Mouse (Mus musculus) cerebellum, adult 11 months (tissue): ENCODE measurements around the gene Cpz.

ENCODE experiments used
- DNase-seq: peaks from one replicate; pipeline ENCODE4 v3.0.0; 2022

Cpz gene

GRCm38 (mm10) chr5:35524381-35524780 is 1.1 kb downstream of the Cpz start:
- no peak for DNase-seq

DNA sequence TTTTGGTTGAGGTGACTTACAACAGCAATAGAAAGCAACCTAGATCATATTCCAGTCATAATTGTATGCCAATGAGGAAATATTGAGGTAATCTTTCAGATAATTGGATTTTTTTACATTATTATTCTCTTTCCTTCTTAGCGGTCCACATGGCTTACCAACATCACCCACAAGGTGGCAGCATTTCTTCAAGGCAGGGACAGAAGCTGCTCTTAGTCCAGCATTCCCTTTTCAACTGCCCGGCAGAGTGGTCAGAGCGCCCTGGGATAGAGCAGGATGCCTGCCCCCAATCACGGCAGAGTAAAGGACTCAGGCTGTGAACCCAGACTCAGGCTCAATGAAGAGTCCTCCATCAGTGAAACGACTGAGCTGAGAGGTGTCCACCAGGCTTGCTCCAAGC is 1.8 kb downstream of the Cpz start:
- DNase-seq: peak; percentile 53

DNA sequence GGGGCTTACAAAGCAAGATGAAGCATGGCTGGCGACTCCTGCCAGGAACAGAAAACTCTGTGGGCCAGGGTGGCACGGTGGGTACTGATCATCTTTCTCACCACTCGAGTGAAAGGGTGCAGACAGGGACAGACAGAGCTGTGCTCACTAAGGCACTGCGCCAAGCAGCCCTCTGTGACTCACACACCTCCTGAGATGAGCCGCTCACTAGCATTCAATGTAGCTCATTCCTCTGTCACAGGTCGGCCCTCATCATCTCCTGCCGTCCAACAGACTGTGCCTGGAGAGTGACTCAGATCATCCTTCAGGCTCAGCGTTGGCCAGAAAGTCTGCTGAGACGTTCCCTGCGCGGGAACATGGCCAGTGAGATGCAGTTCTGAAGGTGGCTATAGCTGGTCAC is 8.7 kb downstream of the Cpz start:
- DNase-seq: no peak

DNA sequence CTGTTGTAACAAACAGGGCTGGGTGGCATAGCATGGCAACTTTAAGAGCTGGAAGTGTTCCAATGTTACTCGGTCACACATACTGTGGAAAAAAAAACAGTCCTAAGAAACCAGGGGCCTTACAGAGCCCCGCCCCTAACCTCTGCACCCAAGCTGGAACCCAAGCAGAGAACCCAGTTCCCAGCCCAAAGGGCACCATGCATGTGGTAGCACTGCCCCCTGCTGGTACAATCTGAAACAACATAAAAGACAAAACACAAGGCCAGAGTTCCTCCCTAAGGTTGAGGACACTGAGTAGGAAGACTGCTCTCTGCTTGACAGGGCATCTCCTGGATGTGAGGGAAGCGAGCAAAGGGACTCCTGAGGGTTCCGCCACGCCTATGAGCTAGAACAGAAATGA is 14.9 kb downstream of the Cpz start:
- peak; percentile 27 for DNase-seq

DNA sequence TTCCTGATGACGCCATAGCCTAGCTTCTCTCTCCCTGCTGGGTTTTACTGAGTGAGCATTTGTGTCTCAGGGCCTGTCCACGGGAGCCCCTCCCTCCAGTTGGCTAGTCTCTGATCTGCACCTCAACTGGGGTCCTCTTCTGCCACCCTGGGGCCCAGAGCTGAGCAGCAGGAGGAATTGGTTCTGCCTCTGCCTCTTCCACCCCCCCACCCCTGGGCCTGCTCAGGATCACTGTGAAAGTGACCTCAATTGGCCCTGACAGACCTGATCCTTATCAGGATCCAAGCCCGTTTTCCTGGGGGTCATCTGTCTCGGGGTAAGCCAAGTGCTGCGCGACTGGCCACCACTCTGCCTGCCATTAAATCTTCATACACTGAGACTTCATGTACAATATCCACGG is 20.5 kb downstream of the Cpz start:
- DNase-seq: no peak

GRCm38 (mm10) chr5:35497344-35497743 is 28.2 kb downstream of the Cpz start:
- no peak for DNase-seq

GRCm38 (mm10) chr5:35495989-35496388 is 29.5 kb downstream of the Cpz start:
- no peak for DNase-seq

GRCm38 (mm10) chr5:35494773-35495390 is 30.6 kb downstream of the Cpz start:
- DNase-seq: no peak

DNA sequence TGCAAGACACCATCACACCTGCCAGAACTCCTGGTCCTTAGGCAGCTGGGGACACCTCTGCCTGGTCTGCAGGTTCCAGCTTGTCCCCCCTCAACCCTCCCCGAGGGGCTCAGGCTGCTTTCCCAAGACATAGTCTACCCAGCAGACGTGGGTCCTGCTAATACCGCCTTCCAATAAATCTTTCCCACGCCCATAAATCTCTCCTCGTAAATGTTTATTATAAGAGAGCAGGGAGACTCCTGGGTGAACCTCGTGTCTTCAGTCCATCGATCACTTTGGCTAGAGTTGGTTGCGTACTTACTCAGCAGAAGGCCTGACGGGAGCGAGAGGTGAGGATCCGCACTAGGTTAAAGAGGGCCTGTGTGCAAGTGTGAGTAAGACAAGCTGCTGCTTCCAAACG is 31.7 kb downstream of the Cpz start:
- no peak for DNase-seq

DNA sequence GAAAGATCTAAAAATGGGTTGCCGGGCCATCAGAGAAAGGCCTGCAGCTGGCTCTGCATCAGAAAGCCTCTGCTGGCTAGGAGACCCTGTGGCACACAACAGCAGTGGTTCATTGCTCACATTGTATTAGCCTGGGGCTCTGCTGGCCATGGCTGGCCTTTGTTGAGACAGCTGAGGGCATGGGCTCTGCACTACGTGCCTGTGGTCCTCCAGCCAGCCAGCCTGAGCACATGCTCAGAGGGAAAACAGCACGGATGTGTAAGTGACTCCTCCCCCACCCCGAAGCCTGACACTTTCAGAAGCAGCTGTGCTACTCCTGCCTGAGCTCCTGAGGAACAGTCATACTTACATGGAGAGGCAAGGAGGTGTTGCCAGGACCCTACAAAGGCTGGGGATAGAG is 46.0 kb downstream of the Cpz start:
- DNase-seq: no peak

DNA sequence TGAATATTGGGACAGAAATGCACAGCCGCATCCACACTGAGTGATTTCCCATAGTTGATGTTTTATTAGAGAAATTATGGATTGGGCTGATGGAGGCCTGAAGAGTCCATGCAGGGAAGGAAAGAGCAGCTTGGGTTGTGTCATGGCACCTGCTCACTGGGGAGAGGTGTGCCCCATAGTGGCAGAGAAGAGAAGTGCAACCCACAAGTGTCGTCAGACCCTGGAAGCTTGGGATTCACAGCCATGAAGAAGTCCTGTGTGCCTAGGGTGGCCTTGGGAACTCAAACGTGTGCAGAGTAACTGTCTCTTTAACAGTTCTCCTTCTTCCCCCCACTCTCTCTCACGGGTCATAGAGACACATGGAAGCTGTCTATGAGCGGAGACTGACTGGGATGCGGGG is 50.3 kb downstream of the Cpz start:
- DNase-seq: no peak

- no peak for DNase-seq
Measured at GRCm38 (mm10) chr5:35470885-35471528, 54.5 kb downstream of the Cpz start.

- DNase-seq: no peak
Measured at GRCm38 (mm10) chr5:35465966-35466635, 59.4 kb downstream of the Cpz start.

DNA sequence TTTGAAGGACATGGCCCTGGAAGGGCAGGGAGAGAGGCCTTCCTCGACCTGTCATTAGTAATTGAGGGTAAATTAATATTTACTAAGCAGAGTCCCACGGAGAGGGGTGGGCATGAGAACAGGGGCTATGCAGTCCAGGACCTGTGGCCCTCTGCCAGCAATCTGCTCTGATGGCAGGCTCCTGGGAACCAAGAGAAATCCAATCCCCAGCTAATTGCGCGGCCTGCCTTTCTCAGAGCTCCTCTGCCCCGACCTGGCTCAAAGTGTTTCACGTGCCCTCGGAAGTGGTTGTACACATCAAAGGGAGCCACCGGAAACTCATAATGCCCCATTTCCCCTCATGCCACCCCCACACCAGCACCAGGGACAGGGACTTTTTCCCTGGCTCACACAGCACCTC is 63.4 kb downstream of the Cpz start:
- DNase-seq: no peak

DNA sequence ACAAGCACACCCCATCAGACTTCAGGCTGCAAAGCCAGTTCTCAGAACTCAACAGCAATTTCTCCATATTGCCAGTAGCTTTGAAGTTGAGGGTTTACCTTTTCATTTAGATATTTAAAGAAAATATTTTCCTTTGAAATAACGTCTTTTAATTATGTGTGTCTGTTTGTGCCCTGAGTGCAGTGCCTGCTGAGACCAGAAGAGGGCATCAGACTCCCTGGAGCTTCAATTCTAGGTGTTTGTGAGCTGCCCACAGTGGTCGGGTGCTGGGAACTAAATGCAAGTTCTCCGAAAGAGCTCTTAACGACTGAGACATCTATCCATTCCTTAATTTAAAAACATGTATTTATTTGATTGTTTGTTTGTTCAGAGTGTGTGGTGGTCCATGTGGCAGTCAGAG is 65.7 kb downstream of the Cpz start:
- DNase-seq: no peak

DNA sequence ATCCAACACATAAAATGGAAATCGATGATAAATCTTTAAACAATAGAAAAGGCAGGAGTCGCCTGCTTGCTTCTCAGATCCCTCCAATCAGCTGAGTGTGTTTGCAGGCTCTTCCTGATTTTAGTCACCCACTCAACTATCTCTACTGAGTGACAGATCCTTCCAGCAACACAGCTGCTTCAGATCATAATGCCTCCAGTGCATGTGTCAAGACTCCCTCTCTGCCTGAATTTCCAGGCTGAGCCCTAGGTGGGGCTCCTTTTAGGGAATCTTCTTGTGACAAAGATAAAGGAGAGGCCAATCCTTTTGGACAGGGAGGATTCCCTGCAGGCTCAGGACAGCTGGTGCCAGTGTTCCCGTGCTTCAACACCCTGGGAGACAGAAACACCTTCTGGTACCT is 67.2 kb downstream of the Cpz start:
- DNase-seq: no peak

- DNase-seq: no peak
Measured at GRCm38 (mm10) chr5:35457364-35457763, 68.1 kb downstream of the Cpz start.

DNA sequence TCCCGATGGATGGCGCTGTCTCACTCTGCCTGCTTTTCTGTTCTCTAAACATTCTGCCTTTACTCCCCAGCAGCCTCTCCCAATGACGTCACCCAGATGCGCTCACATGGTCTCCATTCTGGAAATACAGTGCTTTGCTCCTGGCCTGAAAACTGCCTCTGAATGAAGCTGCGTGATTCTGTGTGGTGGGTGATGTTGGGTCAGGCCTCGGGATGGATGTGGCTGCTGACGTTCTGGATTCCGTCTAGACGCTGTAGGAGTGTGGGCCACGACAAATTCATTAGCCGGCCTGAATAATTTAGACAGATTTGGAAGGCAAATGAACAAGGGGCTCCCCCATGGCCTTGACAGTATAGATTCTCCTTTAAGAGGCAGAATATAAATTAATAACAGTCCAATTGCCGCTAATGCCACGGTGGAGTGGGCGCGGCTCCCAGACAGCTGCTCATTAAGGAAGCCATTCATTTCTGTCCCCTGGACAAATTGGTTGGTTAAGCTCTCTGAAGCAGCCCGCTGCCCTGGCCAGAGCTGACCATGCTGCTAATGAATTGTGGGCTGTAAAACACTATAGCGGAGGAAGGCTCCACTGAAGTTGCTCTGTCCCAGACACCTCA is 71.2 kb downstream of the Cpz start:
- no peak for DNase-seq
